In the genomic region with DNA sequence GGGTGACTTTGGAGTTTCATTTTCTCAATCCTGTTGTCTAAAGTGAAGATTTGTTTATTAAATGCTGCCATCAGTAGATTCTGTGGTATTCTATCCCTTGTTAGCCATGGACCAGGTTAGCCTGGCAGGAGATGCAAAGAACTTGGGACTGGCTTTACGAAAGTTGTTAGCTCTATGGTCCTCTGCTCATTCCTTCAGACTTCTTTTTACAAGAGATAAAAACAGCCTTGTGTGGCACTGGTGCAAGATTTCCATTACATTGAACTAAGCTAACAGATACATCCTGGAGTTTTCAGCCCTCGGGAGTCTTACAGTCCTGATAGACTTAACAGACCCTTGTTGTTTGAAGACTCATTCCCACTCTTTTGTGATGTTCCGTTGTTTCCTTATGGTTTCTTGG, we compare ENCODE assay signal across 30 mouse cellular contexts.
"Had no signal": no experiment of that assay in that cellular context is flagged by ENCODE, and none has a peak within 500 bp of the region (broad histone marks: within the 10 kb centered on the region; RNA-seq: fewer than 3 reads in every experiment).

No protein-coding gene starts in this region.

- H3K36me3 ChIP-seq: limb, embryonic 10.5 days; limb, embryonic 12.5 days; limb, embryonic 13.5 days; limb, embryonic 15.5 days; liver, embryonic 12.5 days; liver, embryonic 13.5 days; liver, embryonic 15.5 days; lung, embryonic 15.5 days; midbrain, embryonic 10.5 days; midbrain, embryonic 12.5 days; midbrain, embryonic 15.5 days; neural tube, embryonic 12.5 days had no signal

- H3K27me3 ChIP-seq: limb, embryonic 12.5 days; limb, embryonic 13.5 days; limb, embryonic 15.5 days; liver, embryonic 12.5 days; liver, embryonic 13.5 days; liver, embryonic 15.5 days; lung, embryonic 15.5 days; megakaryocyte, embryonic 14.5 days; midbrain, embryonic 15.5 days; neural tube, embryonic 12.5 days had no signal

- H3K4me1 ChIP-seq: limb, embryonic 10.5 days; limb, embryonic 12.5 days; limb, embryonic 13.5 days; limb, embryonic 15.5 days; liver, embryonic 12.5 days; liver, embryonic 13.5 days; liver, embryonic 15.5 days; lung, embryonic 15.5 days; megakaryocyte, embryonic 14.5 days; neural tube, embryonic 12.5 days had no signal

- H3K27ac ChIP-seq: left cerebral cortex, adult 2 months; limb, embryonic 10.5 days; limb, embryonic 12.5 days; limb, embryonic 13.5 days; limb, embryonic 15.5 days; liver, embryonic 12.5 days; liver, embryonic 13.5 days; liver, embryonic 14.5 days; liver, embryonic 15.5 days; lung, embryonic 15.5 days; macrophage; midbrain, embryonic 10.5 days; midbrain, embryonic 12.5 days; midbrain, embryonic 15.5 days; neural tube, embryonic 12.5 days had no signal

- H3K9me3 ChIP-seq: limb, embryonic 10.5 days; limb, embryonic 12.5 days; limb, embryonic 13.5 days; limb, embryonic 15.5 days; liver, embryonic 12.5 days; liver, embryonic 13.5 days; liver, embryonic 15.5 days; lung, embryonic 15.5 days; megakaryocyte, embryonic 14.5 days; midbrain, embryonic 10.5 days; midbrain, embryonic 12.5 days; midbrain, embryonic 15.5 days; neural tube, embryonic 12.5 days had no signal

- H3K9ac ChIP-seq: limb, embryonic 12.5 days; limb, embryonic 13.5 days; limb, embryonic 15.5 days; liver, embryonic 12.5 days; liver, embryonic 13.5 days; liver, embryonic 14.5 days; liver, embryonic 15.5 days; liver, postnatal 0 days; lung, embryonic 14.5 days; lung, embryonic 15.5 days; midbrain, embryonic 12.5 days; midbrain, embryonic 15.5 days; neural tube, embryonic 12.5 days had no signal

- ATAC-seq: liver, embryonic 12.5 days; liver, postnatal 0 days; lung, postnatal 0 days; midbrain, embryonic 15.5 days; midbrain, embryonic 16.5 days had no signal

- H3K4me2 ChIP-seq: limb, embryonic 12.5 days; limb, embryonic 13.5 days; limb, embryonic 15.5 days; liver, embryonic 11.5 days; liver, embryonic 12.5 days; liver, embryonic 13.5 days; liver, embryonic 15.5 days; lung, embryonic 14.5 days; lung, embryonic 15.5 days; midbrain, embryonic 12.5 days; midbrain, embryonic 15.5 days; neural tube, embryonic 12.5 days had no signal

- H3K4me3 ChIP-seq: left cerebral cortex, adult 2 months; limb, embryonic 10.5 days; limb, embryonic 12.5 days; limb, embryonic 13.5 days; limb, embryonic 15.5 days; liver, embryonic 12.5 days; liver, embryonic 13.5 days; liver, embryonic 15.5 days; lung, embryonic 15.5 days; megakaryocyte, embryonic 14.5 days; midbrain, embryonic 10.5 days; midbrain, embryonic 12.5 days; midbrain, embryonic 15.5 days; myocyte; neural tube, embryonic 12.5 days had no signal

- DNase-seq: left cerebral cortex, postnatal 4 days; liver; liver, embryonic 13.5 days; liver, postnatal 0 days; lung, adult 18-20 months; lung, adult 2 months; lung, embryonic 14.5 days; lung, postnatal 10 days; lung, postnatal 14 days; lung, postnatal 36 days; lung, postnatal 4 days had no signal
